Mouse (Mus musculus) mature B cell (primary cell): ENCODE measurements around the gene Eed.

Experiments
- in situ Hi-C: fragments of 300-500 bp; cut with MboI; formaldehyde crosslinking; loops from 2 replicates; pipeline ENCODE4 v1.14.3; 2019

The Eed gene

DNA sequence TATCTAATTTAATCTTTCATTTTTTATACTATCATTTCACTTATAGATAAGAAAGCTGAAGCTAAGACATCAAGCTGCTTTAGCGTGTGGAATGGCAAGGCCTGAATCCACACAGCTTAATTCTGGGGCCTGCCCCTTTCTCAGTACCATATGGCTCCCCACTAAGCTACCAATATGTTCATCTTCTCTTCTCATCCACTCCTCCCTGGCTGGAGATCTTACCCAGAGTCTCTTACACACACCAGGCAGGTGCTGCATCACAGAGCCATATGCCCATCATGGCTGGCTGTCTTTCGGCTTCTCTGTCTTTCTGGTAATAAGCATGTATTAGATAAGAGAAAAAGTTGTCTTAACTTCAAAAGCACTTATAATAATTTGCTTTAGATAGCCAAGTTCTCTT is 2.7 kb upstream of the Eed start:
- in situ Hi-C loops: loop anchor here (25.0 kb wide), 1 partner anchor 454 kb away; the partner anchor contains the start of genes Ccdc89 and Crebzf

DNA sequence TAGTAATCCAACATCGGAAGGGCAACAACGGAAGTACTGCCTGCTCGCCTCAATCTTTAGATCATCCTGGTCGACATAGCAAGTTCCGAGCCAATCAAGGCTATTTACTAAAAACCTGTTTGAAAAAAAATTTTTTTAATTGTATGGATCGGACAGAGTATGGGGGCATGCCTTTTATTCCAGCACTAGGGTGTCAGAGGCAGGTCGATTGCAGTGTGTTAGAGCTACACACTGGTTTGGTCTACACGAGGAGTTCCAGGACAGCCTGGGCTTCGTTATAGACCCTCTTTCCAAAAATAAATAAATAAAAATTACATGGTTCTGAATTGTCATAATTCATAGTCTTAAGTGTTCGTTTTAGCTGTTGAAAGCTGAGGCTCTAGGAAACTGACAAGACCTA is 774 bp upstream of the Eed start:
- in situ Hi-C loops: loop anchor here (25.0 kb wide), 1 partner anchor 456 kb away; the partner anchor contains the start of genes Ccdc89 and Crebzf

GRCm38 (mm10) chr7:89980133-89980484 is 674 bp downstream of the Eed start:
- in situ Hi-C loops: loop anchor here (25.0 kb wide), 1 partner anchor 457 kb away; the partner anchor contains the start of genes Ccdc89 and Crebzf

DNA sequence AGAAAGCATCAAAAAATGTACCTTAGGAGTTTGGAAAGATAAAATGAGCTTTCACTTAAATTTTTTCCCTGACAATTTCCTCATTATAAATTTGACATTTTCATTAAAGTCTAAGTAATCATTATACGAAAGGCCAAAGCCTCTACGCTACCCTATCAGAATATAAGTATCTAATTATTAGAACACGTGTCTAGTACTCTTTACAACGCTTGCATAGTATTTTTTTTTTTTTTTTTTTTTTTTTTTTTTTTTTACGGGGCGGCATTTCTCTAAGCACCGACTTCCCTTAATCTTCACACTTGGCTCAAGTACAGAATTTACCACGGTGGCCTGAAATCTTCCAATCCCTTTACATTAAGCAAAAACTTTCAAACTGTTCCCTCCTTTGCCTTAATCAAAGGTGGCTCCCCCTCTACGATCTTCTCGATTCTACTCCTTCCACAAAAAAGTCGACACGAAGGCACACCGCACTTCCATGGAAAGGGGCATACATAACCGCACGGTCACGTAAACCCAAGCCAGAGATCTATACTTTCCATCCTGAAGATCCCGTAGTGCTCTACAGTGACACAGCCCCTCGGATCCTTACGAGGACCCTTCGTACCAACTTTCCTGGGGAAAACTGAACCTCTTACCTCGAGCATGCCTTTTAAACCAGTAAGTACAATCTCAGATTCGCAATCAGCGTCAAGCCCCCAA is 1.2 kb downstream of the Eed start:
- in situ Hi-C loops: loop anchor here (25.0 kb wide), 1 partner anchor 458 kb away; the partner anchor contains the start of genes Ccdc89 and Crebzf

- in situ Hi-C loops: loop anchor here (25.0 kb wide), 1 partner anchor 461 kb away; the partner anchor contains the start of genes Ccdc89 and Crebzf
These were observed 4.0 kb downstream of the Eed start for GRCm38 (mm10) chr7:89976796-89977195.

DNA sequence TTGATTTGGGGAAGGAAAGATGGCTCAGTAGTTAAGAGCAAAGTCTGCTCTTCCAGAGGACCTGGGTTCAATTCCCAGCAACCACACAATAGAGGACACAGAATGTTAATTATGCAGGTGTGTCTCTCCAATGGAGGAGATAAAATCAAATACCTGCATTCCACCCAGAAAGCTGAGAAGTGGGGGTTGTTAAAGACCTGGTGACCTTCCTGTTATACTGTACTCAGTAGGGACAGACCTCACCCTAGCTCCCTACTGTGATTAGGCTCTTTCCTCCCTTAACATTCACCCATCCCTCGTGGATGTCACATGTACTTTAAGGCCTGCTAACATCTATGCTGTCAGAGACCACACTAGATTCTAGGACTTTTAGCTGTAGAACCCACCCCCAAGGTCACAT is 5.2 kb downstream of the Eed start:
- in situ Hi-C loops: loop anchor here (25.0 kb wide), 1 partner anchor 462 kb away; the partner anchor contains the start of genes Ccdc89 and Crebzf

DNA sequence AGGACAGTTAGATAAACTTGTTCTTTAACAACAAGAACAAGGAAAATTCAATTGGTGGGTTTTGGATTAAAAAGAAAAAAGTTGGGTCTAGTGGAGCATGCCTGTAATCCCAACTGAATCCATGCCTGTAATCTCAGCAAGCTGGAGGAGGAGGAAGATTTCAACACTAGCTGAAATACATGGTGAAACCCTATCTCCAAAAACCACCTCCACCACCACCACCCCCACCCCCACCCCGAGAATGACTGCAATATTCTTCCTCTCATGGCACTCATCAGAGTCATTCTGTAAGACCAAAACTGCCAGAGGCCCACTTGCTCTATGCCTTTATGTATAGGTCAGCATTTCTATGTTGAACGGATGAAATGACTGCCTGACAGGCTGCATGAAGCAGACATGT is 13.5 kb downstream of the Eed start:
- in situ Hi-C loops: no loop called here

DNA sequence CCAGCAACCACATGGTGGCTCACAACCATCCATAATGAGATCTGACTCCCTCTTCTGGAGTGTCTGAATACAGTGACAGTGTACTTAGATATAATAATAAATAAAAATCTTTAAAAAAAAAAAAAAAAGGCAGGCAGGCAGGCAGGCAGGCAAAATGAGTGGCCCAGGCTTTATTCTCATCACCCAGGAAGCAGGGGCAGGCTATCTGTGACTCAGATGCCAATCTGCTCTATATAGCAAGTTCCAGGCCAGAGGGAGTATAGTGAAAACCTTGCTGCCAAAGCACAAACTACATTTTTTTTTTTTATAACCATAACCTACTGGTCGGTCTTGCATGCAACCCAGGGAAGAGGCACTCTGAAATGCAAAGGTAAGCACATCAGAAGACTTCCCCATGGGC is 14.0 kb downstream of the Eed start:
- in situ Hi-C loops: no loop called here

- in situ Hi-C loops: no loop called here
These were observed 17.6 kb downstream of the Eed start for GRCm38 (mm10) chr7:89963135-89963534.

DNA sequence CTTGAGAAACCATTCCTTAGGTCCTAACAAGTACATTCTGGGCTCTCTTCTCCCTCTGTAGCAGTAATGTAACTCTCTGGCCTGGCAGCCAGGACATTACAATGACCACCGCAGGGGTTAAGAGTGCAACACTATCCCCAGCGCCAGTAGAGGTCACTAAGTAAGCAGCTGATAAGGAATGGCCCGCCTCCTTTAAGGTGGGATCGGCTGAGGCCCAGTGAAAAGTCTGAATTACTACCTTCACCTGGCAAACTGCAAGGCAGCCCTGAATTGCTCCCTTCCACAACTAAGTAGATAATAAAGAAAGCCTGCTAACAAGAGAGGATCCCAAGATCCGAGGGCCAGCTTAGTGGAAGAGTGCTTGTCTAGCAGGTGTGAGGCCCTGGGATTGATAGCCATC is 23.5 kb downstream of the Eed start:
- in situ Hi-C loops: no loop called here

DNA sequence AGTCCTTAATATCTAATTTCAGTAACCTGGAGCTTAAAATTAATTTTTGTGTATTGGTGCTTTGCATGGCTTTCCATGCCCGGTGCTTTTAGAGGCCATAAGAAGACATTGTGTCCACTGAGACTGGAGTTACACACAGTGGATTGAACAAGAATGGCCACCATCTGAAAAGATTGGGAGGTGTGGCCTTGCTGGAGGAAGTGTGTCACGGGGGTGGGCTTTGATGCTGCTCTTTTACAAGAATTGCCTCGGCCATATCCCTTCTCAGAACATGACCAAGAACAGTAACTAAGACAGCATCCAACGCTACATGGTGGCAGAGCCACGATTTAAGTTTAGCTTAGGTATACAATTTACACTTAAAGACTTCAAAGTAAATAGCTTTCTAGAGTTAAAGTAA is 26.5 kb downstream of the Eed start:
- in situ Hi-C loops: no loop called here

DNA sequence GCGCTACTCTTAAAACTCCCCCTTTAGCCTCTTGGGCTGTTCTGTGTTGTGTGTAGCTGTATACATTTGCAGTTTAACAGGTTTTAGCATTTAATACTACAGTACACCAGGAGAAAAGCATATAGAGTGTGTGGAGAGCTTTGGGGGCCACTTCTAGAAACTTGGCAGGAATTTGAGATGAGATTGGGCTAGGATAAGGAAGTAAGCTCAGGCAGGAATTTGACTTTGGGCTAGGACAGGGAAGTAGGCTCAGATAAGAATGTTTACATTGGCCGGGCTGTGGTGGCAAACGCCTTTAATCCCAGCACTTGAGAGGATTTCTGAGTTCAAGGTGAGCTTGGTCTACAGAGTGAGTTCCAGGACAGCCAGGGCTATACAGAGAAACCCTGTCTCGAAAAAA is 31.4 kb downstream of the Eed start:
- in situ Hi-C loops: no loop called here

- in situ Hi-C loops: no loop called here
These were observed 32.8 kb downstream of the Eed start for GRCm38 (mm10) chr7:89948026-89948425.

GRCm38 (mm10) chr7:89940571-89941463 is 40.0 kb downstream of the Eed start, which contains the start of gene Hikeshi:
Gene Hikeshi, minus strand, starts transcription at chr7:89941204.
- in situ Hi-C loops: no loop called here

- in situ Hi-C loops: no loop called here
These were observed 41.1 kb downstream of the Eed start for GRCm38 (mm10) chr7:89939497-89940353.

DNA sequence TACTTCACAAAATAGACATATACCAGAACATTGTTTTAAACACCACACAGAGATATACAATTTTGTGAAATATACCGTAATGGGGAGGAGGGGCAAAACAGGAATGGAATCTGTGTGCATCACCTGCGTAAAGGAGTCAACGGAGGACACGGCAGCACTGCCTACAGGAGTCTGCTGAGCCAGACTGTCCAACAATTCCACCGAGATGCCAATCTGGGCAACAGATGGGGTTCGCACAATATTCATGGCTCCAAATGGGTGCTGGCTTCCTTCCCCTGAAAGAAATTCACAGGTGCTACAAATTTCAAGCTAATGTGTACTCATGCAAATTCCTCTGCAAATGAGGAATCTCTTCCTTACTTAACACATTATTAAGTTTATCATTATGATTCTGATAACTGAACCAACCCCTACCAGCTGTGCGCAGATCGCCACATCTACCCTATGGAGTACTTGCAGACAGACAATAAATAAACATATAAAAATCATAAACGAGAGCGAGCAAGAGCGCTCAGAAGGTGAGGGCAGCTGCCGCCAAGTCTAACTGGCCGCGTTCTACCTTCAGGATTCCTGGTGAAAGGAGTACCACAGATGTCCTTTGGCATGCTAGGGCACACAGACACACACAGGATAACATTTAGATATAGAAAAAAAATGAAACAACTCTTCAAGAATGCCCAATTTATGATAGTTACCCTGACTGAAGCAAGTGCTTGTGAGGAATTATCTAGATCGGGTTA is 57.2 kb downstream of the Eed start:
- in situ Hi-C loops: no loop called here

- in situ Hi-C loops: no loop called here
These were observed 63.0 kb downstream of the Eed start for GRCm38 (mm10) chr7:89917776-89918175.

DNA sequence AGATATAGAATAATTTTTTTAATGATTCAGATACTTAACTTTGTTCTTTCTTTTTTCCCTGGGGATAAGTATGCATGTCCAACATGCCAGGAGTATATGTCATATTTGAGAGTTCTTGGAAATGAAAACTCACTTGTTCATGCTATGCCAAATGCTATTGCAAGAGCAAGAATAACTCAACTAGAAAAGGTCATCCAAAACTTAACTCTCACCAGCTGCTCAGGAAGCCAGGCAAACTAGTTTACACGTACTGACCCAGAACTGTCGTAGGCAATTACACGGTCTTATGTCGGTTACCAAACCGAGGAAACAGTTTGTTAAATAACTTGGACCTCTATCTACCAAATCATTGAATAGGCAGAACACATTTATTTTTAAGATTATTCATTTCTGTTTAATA is 64.1 kb downstream of the Eed start:
- in situ Hi-C loops: no loop called here

DNA sequence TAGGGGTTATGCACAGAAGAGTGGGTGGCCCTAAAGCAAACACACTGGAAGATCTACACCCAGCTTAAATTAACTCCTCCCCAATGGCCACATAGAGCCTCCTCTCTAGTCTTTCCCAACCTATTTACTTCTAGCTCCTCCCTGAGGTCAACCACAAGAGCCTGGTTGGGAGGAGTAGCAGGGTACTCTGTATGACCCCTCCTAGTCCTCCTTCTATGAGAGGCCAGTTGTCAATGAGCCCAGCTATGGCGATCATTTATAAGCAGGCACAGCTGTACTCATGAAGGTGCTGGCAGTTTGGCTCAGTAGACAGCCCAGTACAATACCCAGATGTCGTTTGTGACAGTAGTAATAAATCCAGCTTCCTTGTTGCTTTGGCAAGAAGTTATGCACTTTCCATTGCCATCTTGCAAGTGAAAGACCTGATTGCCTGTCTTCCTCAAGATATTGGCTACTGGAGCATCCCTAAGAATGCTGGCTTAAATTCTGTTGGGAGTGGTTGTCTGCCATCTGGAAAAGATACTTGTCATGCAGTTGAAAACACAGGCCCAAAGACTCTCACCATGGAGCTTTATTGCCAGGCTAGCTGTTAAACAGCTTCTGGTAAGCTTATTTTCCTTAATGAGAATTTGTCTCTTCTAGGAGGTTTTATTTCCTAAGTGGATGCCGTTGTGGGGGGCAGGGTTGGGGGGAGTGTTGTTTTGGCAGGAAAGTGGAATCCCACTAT is 67.2 kb downstream of the Eed start:
- in situ Hi-C loops: no loop called here

DNA sequence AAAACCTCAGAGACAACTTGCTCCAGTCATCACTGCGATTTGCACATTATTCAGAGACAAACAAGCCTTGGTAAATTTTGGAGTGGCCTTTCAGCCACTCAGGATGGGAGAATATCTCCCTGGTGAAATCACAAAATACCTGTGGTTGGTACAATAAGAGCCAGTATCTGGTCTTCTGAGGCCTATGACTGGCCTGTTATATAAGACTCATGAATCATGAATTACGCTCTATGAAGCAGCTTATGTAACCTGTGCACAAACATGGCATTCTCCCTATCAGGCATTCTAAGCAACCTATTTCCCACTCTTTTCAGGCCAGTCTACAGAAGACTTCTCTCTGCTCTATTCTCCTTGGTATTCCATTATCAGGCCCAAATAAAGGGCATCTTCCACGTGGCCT is 68.4 kb downstream of the Eed start:
- in situ Hi-C loops: no loop called here
